Mouse (Mus musculus): ENCODE measurements around the gene AI481877. TPM values are rescaled to one million over a fixed set of nuclear protein-coding genes. Genes with fewer than 3 reads are reported as not detected.

AI481877 gene
- polyA plus RNA-seq, 1 experiment from 2014 or later = not detected

- Histone ChIP-seq H3K4me1 (ENCODE audit: control insufficient read depth, insufficient read depth, low read length) (peaks cover 5% of the 10 kb centered on the region; the same call in 1 of the 2 replicates), H3K27me3 (replicated peaks; ENCODE audit: control insufficient read depth, insufficient read depth, low read length) (no peaks in the 10 kb centered on the region), H3K36me3 (ENCODE audit: control insufficient read depth, insufficient read depth, low read length) (peaks cover 23% of the 10 kb centered on the region), H3K9ac (ENCODE audit: low read depth, low read length) (peak overlapping the region; percentile 89), H3K9me3 (ENCODE audit: control insufficient read depth, low read length) (0 out of 2 replicates have a peak, but pooled peaks cover 3% of the 10 kb centered on the region), H3K27ac (replicated peaks; ENCODE audit: low read depth, low read length) (no peak overlapping the region), H3K4me3 (ENCODE audit: low read depth, low read length) (peak overlapping the region; percentile 87), H3K4me2 (ENCODE audit: low read depth, low read length) (peak overlapping the region; percentile 69)
- WGBS = 57% methylated on average over 18 of the region's 18 CpGs
- DNase-seq (ENCODE audit: low spot score) = no peak
- no peak for ATAC-seq (ENCODE audit: low read depth)
Measured at GRCm38 (mm10) chr4:59035786-59036350, 102.9 kb downstream of the AI481877 start.

GRCm38 (mm10) chr4:59034918-59035785 lies 103.6 kb downstream of the AI481877 start, which contains the start of gene Gng10:
TSS of gene Gng10 (plus strand) at chr4:59035088.
- H3K27ac ChIP-seq (replicated peaks; ENCODE audit: low read depth, low read length) = peak within 1 kb of the TSS; percentile 78; the same call in 1 of the 2 replicates
- peak within 1 kb of the TSS; percentile 89 for H3K9ac ChIP-seq (ENCODE audit: low read depth, low read length)
- peak; percentile 65 for DNase-seq (ENCODE audit: low spot score)
- ATAC-seq (ENCODE audit: low read depth) = peak; percentile 91
- H3K36me3 ChIP-seq (ENCODE audit: control insufficient read depth, insufficient read depth, low read length) = peaks cover 16% of the 10 kb centered on the region
- no peaks in the 10 kb centered on the region for H3K27me3 ChIP-seq (replicated peaks; ENCODE audit: control insufficient read depth, insufficient read depth, low read length)
- H3K9me3 ChIP-seq (ENCODE audit: control insufficient read depth, low read length) = 0 out of 2 replicates have a peak, but pooled peaks cover 3% of the 10 kb centered on the region
- peak within 1 kb of the TSS; percentile 87 for H3K4me3 ChIP-seq (ENCODE audit: low read depth, low read length)
- WGBS = 17% methylated on average over 26 of the region's 76 CpGs
- peaks cover 5% of the 10 kb centered on the region; the same call in 1 of the 2 replicates for H3K4me1 ChIP-seq (ENCODE audit: control insufficient read depth, insufficient read depth, low read length)
- H3K4me2 ChIP-seq (ENCODE audit: low read depth, low read length) = peak within 1 kb of the TSS; percentile 69

- Histone ChIP-seq H3K4me2 (ENCODE audit: low read depth, low read length) (peak overlapping the region; percentile 69), H3K27ac (replicated peaks; ENCODE audit: low read depth, low read length) (no peak overlapping the region; the same call in 1 of the 2 replicates), H3K9ac (ENCODE audit: low read depth, low read length) (peak overlapping the region; percentile 89), H3K36me3 (ENCODE audit: control insufficient read depth, insufficient read depth, low read length) (peaks cover 8% of the 10 kb centered on the region; the same call in 1 of the 2 replicates), H3K9me3 (ENCODE audit: control insufficient read depth, low read length) (0 out of 2 replicates have a peak, but pooled peaks cover 3% of the 10 kb centered on the region), H3K27me3 (replicated peaks; ENCODE audit: control insufficient read depth, insufficient read depth, low read length) (no peaks in the 10 kb centered on the region), H3K4me3 (ENCODE audit: low read depth, low read length) (peak overlapping the region; percentile 87), H3K4me1 (ENCODE audit: control insufficient read depth, insufficient read depth, low read length) (peaks cover 5% of the 10 kb centered on the region; the same call in 1 of the 2 replicates)
- DNase-seq (ENCODE audit: low spot score) = no peak
- 75% methylated on average over 10 of the region's 10 CpGs for WGBS
- no peak for ATAC-seq (ENCODE audit: low read depth)
Measured at GRCm38 (mm10) chr4:59034325-59034917, 104.4 kb downstream of the AI481877 start.

GRCm38 (mm10) chr4:59016922-59017321 lies 121.9 kb downstream of the AI481877 start:
- 92% methylated on average over 2 of the region's 2 CpGs for WGBS
- no peak for ATAC-seq (ENCODE audit: low read depth)
- no peak overlapping the region for H3K9ac ChIP-seq (ENCODE audit: low read depth, low read length)
- DNase-seq (ENCODE audit: low spot score) = no peak
- no peaks in the 10 kb centered on the region for H3K9me3 ChIP-seq (ENCODE audit: control insufficient read depth, low read length)
- peaks cover 34% of the 10 kb centered on the region for H3K36me3 ChIP-seq (ENCODE audit: control insufficient read depth, insufficient read depth, low read length)
- H3K4me2 ChIP-seq (ENCODE audit: low read depth, low read length) = no peak overlapping the region
- H3K27ac ChIP-seq (replicated peaks; ENCODE audit: low read depth, low read length) = no peak overlapping the region
- no peaks in the 10 kb centered on the region for H3K27me3 ChIP-seq (replicated peaks; ENCODE audit: control insufficient read depth, insufficient read depth, low read length)
- H3K4me1 ChIP-seq (ENCODE audit: control insufficient read depth, insufficient read depth, low read length) = no peaks in the 10 kb centered on the region
- no peak overlapping the region for H3K4me3 ChIP-seq (ENCODE audit: low read depth, low read length)

- 81% methylated on average over 3 of the region's 3 CpGs for WGBS
Measured at GRCm38 (mm10) chr4:59015181-59015580, 123.6 kb downstream of the AI481877 start.

GRCm38 (mm10) chr4:59011446-59011845 lies 127.3 kb downstream of the AI481877 start:
- WGBS = 76% methylated on average over 3 of the region's 3 CpGs
- no peaks in the 10 kb centered on the region for H3K27me3 ChIP-seq (replicated peaks; ENCODE audit: control insufficient read depth, insufficient read depth, low read length)
- no peak overlapping the region for H3K4me3 ChIP-seq (ENCODE audit: low read depth, low read length)
- 0 out of 2 replicates have a peak, but pooled peaks cover 5% of the 10 kb centered on the region for H3K4me1 ChIP-seq (ENCODE audit: control insufficient read depth, insufficient read depth, low read length)
- H3K9ac ChIP-seq (ENCODE audit: low read depth, low read length) = no peak overlapping the region
- H3K9me3 ChIP-seq (ENCODE audit: control insufficient read depth, low read length) = no peaks in the 10 kb centered on the region
- DNase-seq (ENCODE audit: low spot score) = no peak
- no peak for ATAC-seq (ENCODE audit: low read depth)
- H3K4me2 ChIP-seq (ENCODE audit: low read depth, low read length) = no peak overlapping the region
- H3K36me3 ChIP-seq (ENCODE audit: control insufficient read depth, insufficient read depth, low read length) = no peaks in the 10 kb centered on the region; the same call in 1 of the 2 replicates
- no peak overlapping the region for H3K27ac ChIP-seq (replicated peaks; ENCODE audit: low read depth, low read length)

More at GRCm38 (mm10) chr4:59015181-59015580, 123.6 kb downstream of the AI481877 start:
- no peak for DNase-seq (ENCODE audit: low spot score)
- Histone ChIP-seq H3K27me3 (replicated peaks; ENCODE audit: control insufficient read depth, insufficient read depth, low read length) (no peaks in the 10 kb centered on the region), H3K4me1 (ENCODE audit: control insufficient read depth, insufficient read depth, low read length) (0 out of 2 replicates have a peak, but pooled peaks cover 5% of the 10 kb centered on the region), H3K36me3 (ENCODE audit: control insufficient read depth, insufficient read depth, low read length) (peaks cover 21% of the 10 kb centered on the region), H3K9me3 (ENCODE audit: control insufficient read depth, low read length) (no peaks in the 10 kb centered on the region), H3K4me2 (ENCODE audit: low read depth, low read length) (no peak overlapping the region), H3K9ac (ENCODE audit: low read depth, low read length) (no peak overlapping the region), H3K4me3 (ENCODE audit: low read depth, low read length) (no peak overlapping the region), H3K27ac (replicated peaks; ENCODE audit: low read depth, low read length) (no peak overlapping the region)
- ATAC-seq (ENCODE audit: low read depth) = no peak

- peaks cover 22% of the 10 kb centered on the region for H3K4me1 ChIP-seq (ENCODE audit: control insufficient read depth, insufficient read depth, low read length)
- WGBS = 81% methylated on average over 4 of the region's 4 CpGs
- no peak for ATAC-seq (ENCODE audit: low read depth)
Measured at GRCm38 (mm10) chr4:59009696-59010095, 129.1 kb downstream of the AI481877 start.

GRCm38 (mm10) chr4:59009186-59009585 lies 129.6 kb downstream of the AI481877 start:
- Histone ChIP-seq H3K4me1 (ENCODE audit: control insufficient read depth, insufficient read depth, low read length) (peaks cover 27% of the 10 kb centered on the region), H3K27ac (replicated peaks; ENCODE audit: low read depth, low read length) (no peak overlapping the region), H3K27me3 (replicated peaks; ENCODE audit: control insufficient read depth, insufficient read depth, low read length) (no peaks in the 10 kb centered on the region), H3K36me3 (ENCODE audit: control insufficient read depth, insufficient read depth, low read length) (no peaks in the 10 kb centered on the region; the same call in 1 of the 2 replicates), H3K4me3 (ENCODE audit: low read depth, low read length) (no peak overlapping the region), H3K4me2 (ENCODE audit: low read depth, low read length) (no peak overlapping the region), H3K9me3 (ENCODE audit: control insufficient read depth, low read length) (no peaks in the 10 kb centered on the region), H3K9ac (ENCODE audit: low read depth, low read length) (no peak overlapping the region)
- WGBS = 86% methylated on average over 7 of the region's 7 CpGs
- DNase-seq (ENCODE audit: low spot score) (no peak), ATAC-seq (ENCODE audit: low read depth) (no peak)

More at GRCm38 (mm10) chr4:59009696-59010095, 129.1 kb downstream of the AI481877 start:
- Histone ChIP-seq H3K27me3 (replicated peaks; ENCODE audit: control insufficient read depth, insufficient read depth, low read length) (no peaks in the 10 kb centered on the region), H3K9ac (ENCODE audit: low read depth, low read length) (no peak overlapping the region), H3K4me2 (ENCODE audit: low read depth, low read length) (no peak overlapping the region), H3K36me3 (ENCODE audit: control insufficient read depth, insufficient read depth, low read length) (no peaks in the 10 kb centered on the region; the same call in 1 of the 2 replicates), H3K27ac (replicated peaks; ENCODE audit: low read depth, low read length) (no peak overlapping the region), H3K9me3 (ENCODE audit: control insufficient read depth, low read length) (no peaks in the 10 kb centered on the region), H3K4me3 (ENCODE audit: low read depth, low read length) (no peak overlapping the region)
- DNase-seq (ENCODE audit: low spot score) = no peak
